Mouse (Mus musculus) hindbrain, embryonic 14.5 days (tissue): ENCODE measurements at regions not wholly inside any gene's neighbourhood (a gene's known extent, or its start where the extent isn't known, plus 50 kb on each side); places are given as distances from the start of the nearest gene placed in this dataset.

Experiments
- ATAC-seq: fragments of 200-750 bp; cut with Nextera tagmentation; 2 replicates; pipeline ENCODE4 v1.8.0; 2017; ENCODE audit warnings: moderate number of reproducible peaks, mild to moderate bottlenecking, moderate TSS enrichment, moderate library complexity; ENCODE audit not compliant: low FRiP score
- DNase-seq: peaks from one replicate; pipeline ENCODE4 v3.0.0-alpha.2; 2015; ENCODE audit warnings: low spot score
- H3K27ac ChIP-seq: fragments of 300-500 bp; sonication (generic); 2 replicates; pipeline ENCODE4 v1.5.1; 2014; ENCODE audit warnings: mild to moderate bottlenecking, moderate library complexity
- H3K27me3 ChIP-seq: fragments of 300-500 bp; sonication (generic); 2 replicates; pipeline ENCODE4 v1.6.1; 2014; ENCODE audit warnings: mild to moderate bottlenecking, low read length, mixed read lengths; ENCODE audit not compliant: control insufficient read depth, insufficient read depth
- H3K36me3 ChIP-seq: fragments of 300-500 bp; sonication (generic); replicated peaks from 2 replicates; pipeline ENCODE4 v1.6.1; 2014; ENCODE audit not compliant: control insufficient read depth, insufficient read depth
- H3K4me1 ChIP-seq: fragments of 300-500 bp; sonication (generic); replicated peaks from 2 replicates; pipeline ENCODE4 v1.6.1; 2014; ENCODE audit warnings: antibody characterized with exemption, low read length, mixed read lengths; ENCODE audit not compliant: control insufficient read depth, insufficient read depth
- H3K4me2 ChIP-seq: fragments of 300-500 bp; sonication (generic); replicated peaks from 2 replicates; pipeline ENCODE4 v1.6.1; 2014; ENCODE audit warnings: mild to moderate bottlenecking, moderate library complexity
- H3K4me3 ChIP-seq: fragments of 300-500 bp; sonication (generic); replicated peaks from 2 replicates; pipeline ENCODE4 v1.5.1; 2014; ENCODE audit warnings: mild to moderate bottlenecking, low read length
- H3K9ac ChIP-seq: fragments of 300-500 bp; sonication (generic); 2 replicates; pipeline ENCODE4 v1.6.1; 2014
- H3K9me3 ChIP-seq: fragments of 300-500 bp; sonication (generic); 2 replicates; pipeline ENCODE4 v1.6.1; 2016; ENCODE audit warnings: low read length; ENCODE audit not compliant: control insufficient read depth
- WGBS: fragments of 180-500 bp; shearing (Covaris S2); extraction: QIAGEN DNeasy Blood & Tissue Kit; methylation state at CpG from one replicate; pipeline ENCODE4 v1.1.7; 2014; 5-methylcytosine and 5-hydroxymethylcytosine counted together

- WGBS, result 79% methylated on average over 4 of the region's 4 CpGs
- H3K4me1 ChIP-seq, result no peaks in the 10 kb centered on the region
Measured at GRCm38 (mm10) chr13:89463746-89464145, 75.8 kb upstream of the Hapln1 start.

More at GRCm38 (mm10) chr13:89463746-89464145, 75.8 kb upstream of the Hapln1 start:
- no peak for DNase-seq
- Histone ChIP-seq H3K9ac (no peak overlapping the region), H3K4me3 (no peak overlapping the region), H3K27ac (no peak overlapping the region), H3K36me3 (no peaks in the 10 kb centered on the region), H3K27me3 (no peaks in the 10 kb centered on the region), H3K9me3 (no peaks in the 10 kb centered on the region), H3K4me2 (no peak overlapping the region)
- no peak for ATAC-seq
